Mouse (Mus musculus) liver, embryonic 16.5 days (tissue): ENCODE results near the gene Mipol1. TPM values are rescaled to one million over a fixed set of nuclear protein-coding genes. Genes with fewer than 3 reads are reported as not detected.

Experiments used
- ATAC-seq: fragments of 200-750 bp; cut with Nextera tagmentation; 2 replicates; pipeline ENCODE4 v1.8.0; 2017; ENCODE audit warnings: low read depth, mild to moderate bottlenecking, moderate number of reproducible peaks, moderate library complexity
- H3K27ac ChIP-seq: fragments of 300-500 bp; sonication (generic); 2 replicates; pipeline ENCODE4 v1.5.1; 2014; ENCODE audit warnings: mild to moderate bottlenecking, low read length
- H3K27me3 ChIP-seq: fragments of 300-500 bp; sonication (generic); 2 replicates; pipeline ENCODE4 v1.6.1; 2014; ENCODE audit warnings: low read depth, low read length, mixed read lengths; ENCODE audit not compliant: control insufficient read depth, insufficient read depth
- H3K36me3 ChIP-seq: fragments of 300-500 bp; sonication (generic); 2 replicates; pipeline ENCODE4 v1.6.1; 2014; ENCODE audit warnings: mild to moderate bottlenecking; ENCODE audit not compliant: control insufficient read depth, insufficient read depth
- H3K4me1 ChIP-seq: fragments of 300-500 bp; sonication (generic); 2 replicates; pipeline ENCODE4 v1.6.1; 2014; ENCODE audit warnings: low read depth, low read length, mixed read lengths; ENCODE audit not compliant: control insufficient read depth
- H3K4me2 ChIP-seq: fragments of 300-500 bp; sonication (generic); 2 replicates; pipeline ENCODE4 v1.6.1; 2014; ENCODE audit warnings: low read depth, low read length, mixed read lengths
- H3K4me3 ChIP-seq: fragments of 300-500 bp; sonication (generic); 2 replicates; pipeline ENCODE4 v1.5.1; 2014; ENCODE audit warnings: low read depth, mild to moderate bottlenecking, low read length
- H3K9ac ChIP-seq: fragments of 300-500 bp; sonication (generic); 2 replicates; pipeline ENCODE4 v1.6.1; 2014; ENCODE audit warnings: low read depth, low read length
- H3K9me3 ChIP-seq: fragments of 300-500 bp; sonication (generic); replicated peaks from 2 replicates; pipeline ENCODE4 v1.6.1; 2016; ENCODE audit warnings: low read length; ENCODE audit not compliant: control insufficient read depth
- WGBS: fragments of 180-500 bp; shearing (Covaris S2); extraction: QIAGEN DNeasy Blood & Tissue Kit; methylation state at CpG from one replicate; pipeline ENCODE4 v1.1.7; 2014; ENCODE audit not compliant: insufficient replicate concordance; 5-methylcytosine and 5-hydroxymethylcytosine counted together
- polyA plus RNA-seq: library from polyadenylated mRNA; unstranded; fragments of >200 nt; fragmentation: Nextera tagmentation; extraction: Ambion mirVana; gene quantifications from 2 replicates; pipeline ENCODE4 v1.2.1, GENCODE M21; 2015

The Mipol1 gene
- polyA plus RNA-seq: 2.7 and 3.0 TPM in 2 replicates

GRCm38 (mm10) chr12:57230192-57230706 lies at the start of gene Mipol1, which contains the start of gene Prps1l3:
Mipol1 (plus strand) TSS chr12:57230427.
Prps1l3 (plus strand) TSS chr12:57230412.
- peak within 1 kb of the TSS; percentile 93 for H3K9ac ChIP-seq
- H3K4me2 ChIP-seq: peak within 1 kb of the TSS; percentile 86
- peak within 1 kb of the TSS; percentile 89 for H3K4me3 ChIP-seq
- no peaks in the 10 kb centered on the region; the same call in 1 of the 2 replicates for H3K36me3 ChIP-seq
- peak within 1 kb of the TSS; percentile 93 for H3K27ac ChIP-seq
- peaks cover 15% of the 10 kb centered on the region for H3K4me1 ChIP-seq
- WGBS: 0% methylated on average over 57 of the region's 58 CpGs
- no peaks in the 10 kb centered on the region for H3K9me3 ChIP-seq
- H3K27me3 ChIP-seq: no peaks in the 10 kb centered on the region
- ATAC-seq: peak; percentile 96

GRCm38 (mm10) chr12:57184401-57185147 lies 45.7 kb upstream of the Mipol1 start:
- no peaks in the 10 kb centered on the region for H3K9me3 ChIP-seq
- 26% methylated on average over 2 of the region's 2 CpGs for WGBS
- no peak overlapping the region for H3K9ac ChIP-seq
- no peaks in the 10 kb centered on the region for H3K36me3 ChIP-seq
- H3K27ac ChIP-seq: no peak overlapping the region; the same call in 1 of the 2 replicates
- H3K4me1 ChIP-seq: peaks cover 25% of the 10 kb centered on the region
- no peak overlapping the region for H3K4me3 ChIP-seq
- ATAC-seq: peak; percentile 82
- H3K4me2 ChIP-seq: peak overlapping the region; percentile 40
- H3K27me3 ChIP-seq: no peaks in the 10 kb centered on the region

DNA sequence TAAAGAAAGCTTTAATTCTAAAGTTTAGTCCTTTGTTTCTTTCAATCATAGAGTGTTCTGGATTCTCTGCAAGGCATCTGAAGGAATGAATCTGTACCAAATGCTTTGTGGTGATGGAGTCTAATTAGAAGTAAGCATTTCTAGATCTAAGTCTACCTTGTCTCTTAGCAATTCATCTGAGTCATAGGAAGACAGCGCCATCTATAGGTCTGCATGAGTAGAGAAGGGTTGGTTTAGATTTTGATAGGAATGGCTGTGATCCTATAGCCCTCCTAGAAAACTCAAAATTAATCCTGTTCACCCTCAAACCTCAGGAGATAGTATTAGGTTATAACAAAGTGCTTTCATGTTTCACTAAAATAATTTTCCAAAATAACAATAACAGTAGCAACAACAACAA lies 44.8 kb upstream of the Mipol1 start:
- H3K27ac ChIP-seq: no peak overlapping the region
- H3K27me3 ChIP-seq: no peaks in the 10 kb centered on the region
- 0% methylated on average over 1 of the region's 1 CpGs for WGBS
- no peak overlapping the region for H3K9ac ChIP-seq
- no peaks in the 10 kb centered on the region for H3K36me3 ChIP-seq
- no peaks in the 10 kb centered on the region for H3K9me3 ChIP-seq
- peaks cover 19% of the 10 kb centered on the region for H3K4me1 ChIP-seq
- no peak overlapping the region for H3K4me2 ChIP-seq
- ATAC-seq: peak; percentile 55
- no peak overlapping the region for H3K4me3 ChIP-seq

- Histone ChIP-seq H3K9me3 (no peaks in the 10 kb centered on the region), H3K27ac (peak overlapping the region; percentile 58), H3K4me1 (peaks cover 19% of the 10 kb centered on the region), H3K4me2 (peak overlapping the region; percentile 15; the same call in 1 of the 2 replicates), H3K9ac (no peak overlapping the region), H3K27me3 (no peaks in the 10 kb centered on the region), H3K4me3 (no peak overlapping the region), H3K36me3 (no peaks in the 10 kb centered on the region)
- 14% methylated on average over 2 of the region's 2 CpGs for WGBS
- ATAC-seq: peak; percentile 83
These were observed 44.1 kb upstream of the Mipol1 start for GRCm38 (mm10) chr12:57186126-57186525.

GRCm38 (mm10) chr12:57187032-57187431 lies 43.2 kb upstream of the Mipol1 start:
- H3K27me3 ChIP-seq: no peaks in the 10 kb centered on the region
- H3K9ac ChIP-seq: no peak overlapping the region
- no peak overlapping the region for H3K4me3 ChIP-seq
- WGBS: 63% methylated on average over 4 of the region's 4 CpGs
- no peak overlapping the region for H3K4me2 ChIP-seq
- no peaks in the 10 kb centered on the region for H3K36me3 ChIP-seq
- peaks cover 19% of the 10 kb centered on the region for H3K4me1 ChIP-seq
- no peak for ATAC-seq
- no peak overlapping the region for H3K27ac ChIP-seq
- H3K9me3 ChIP-seq: no peaks in the 10 kb centered on the region

- H3K4me2 ChIP-seq: peak overlapping the region; percentile 47
These were observed 35.6 kb upstream of the Mipol1 start for GRCm38 (mm10) chr12:57194609-57195008.

GRCm38 (mm10) chr12:57196286-57196607 lies 34.0 kb upstream of the Mipol1 start:
- peak overlapping the region; percentile 77 for H3K4me2 ChIP-seq
- H3K9ac ChIP-seq: peak overlapping the region; percentile 97
- no peak for ATAC-seq
- peak overlapping the region; percentile 87 for H3K4me3 ChIP-seq
- H3K27ac ChIP-seq: peak overlapping the region; percentile 95
- no peaks in the 10 kb centered on the region for H3K36me3 ChIP-seq
- no peaks in the 10 kb centered on the region for H3K27me3 ChIP-seq
- peaks cover 15% of the 10 kb centered on the region for H3K4me1 ChIP-seq
- H3K9me3 ChIP-seq: no peaks in the 10 kb centered on the region
- WGBS: 7% methylated on average over 8 of the region's 8 CpGs

More at GRCm38 (mm10) chr12:57194609-57195008, 35.6 kb upstream of the Mipol1 start:
- 6% methylated on average over 3 of the region's 3 CpGs for WGBS
- no peaks in the 10 kb centered on the region for H3K27me3 ChIP-seq
- peak overlapping the region; percentile 24 for H3K9ac ChIP-seq
- no peaks in the 10 kb centered on the region for H3K36me3 ChIP-seq
- peak overlapping the region; percentile 32 for H3K4me3 ChIP-seq
- H3K4me1 ChIP-seq: peaks cover 15% of the 10 kb centered on the region
- ATAC-seq: peak; percentile 74
- no peaks in the 10 kb centered on the region for H3K9me3 ChIP-seq
- peak overlapping the region; percentile 36 for H3K27ac ChIP-seq

GRCm38 (mm10) chr12:57196608-57197362 lies 33.4 kb upstream of the Mipol1 start:
- Histone ChIP-seq H3K9ac (peak overlapping the region; percentile 97), H3K4me2 (peak overlapping the region; percentile 77), H3K4me3 (peak overlapping the region; percentile 87), H3K4me1 (peaks cover 15% of the 10 kb centered on the region), H3K27me3 (no peaks in the 10 kb centered on the region), H3K27ac (peak overlapping the region; percentile 95), H3K36me3 (no peaks in the 10 kb centered on the region), H3K9me3 (no peaks in the 10 kb centered on the region)
- peak; percentile 83 for ATAC-seq
- under 1% methylated on average over 52 of the region's 59 CpGs for WGBS
